Mouse (Mus musculus): Measurements from ENCODE around the gene Gm13279.
"Not testable (repeated sequence)": the region's sequence is repeated elsewhere in the genome, so short reads cannot be mapped to it uniquely, and the experiment has no call there.

DNA sequence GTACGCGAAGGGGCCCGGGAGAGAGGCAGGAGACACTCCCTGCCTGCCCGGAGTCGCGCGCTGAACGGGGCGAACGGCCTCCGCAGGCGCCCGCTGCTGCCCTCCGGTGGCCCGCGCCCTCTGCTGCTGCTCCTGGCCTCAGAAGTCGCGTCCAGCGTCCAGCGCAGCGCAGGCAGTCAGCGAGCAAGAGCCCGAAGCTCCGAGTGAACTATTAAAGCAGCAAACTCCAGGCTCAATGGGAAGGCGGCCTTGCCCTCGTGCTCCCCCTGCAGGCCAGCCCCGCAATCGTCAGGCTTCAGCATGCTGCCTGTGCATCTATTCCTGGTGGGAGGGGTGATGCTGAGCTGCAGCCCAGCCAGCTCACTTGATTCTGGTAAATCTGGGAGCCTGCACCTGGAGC is 5.9 kb upstream of the Gm13279 start, which contains the start of gene Gm13278:
- not testable (repeated sequence) for TF ChIP-seq CHD2 (IDR thresholded peaks at IDR 0.05; ENCODE audit: low read length); ZNF384 (IDR thresholded peaks at IDR 0.05; ENCODE audit: low read depth, low read length); CTCF (IDR thresholded peaks at IDR 0.05 in 2 of 3, conservative IDR thresholded peaks at IDR 0.05 in 1 of 3; ENCODE audit: control insufficient read depth in 1 of 3, insufficient read depth in 1 of 3, low read depth in 2 of 3, low read length in 3 of 3, poor library complexity in 1 of 3, severe bottlenecking in 1 of 3); GABPA (IDR thresholded peaks at IDR 0.05; ENCODE audit: low read depth, low read length); RCOR1 (IDR thresholded peaks at IDR 0.05; ENCODE audit: low read depth, low read length); NELFE (IDR thresholded peaks at IDR 0.05; ENCODE audit: low read depth, low read length); POLR2A (IDR thresholded peaks at IDR 0.05; ENCODE audit: control insufficient read depth in 1 of 2, insufficient read depth in 1 of 2, low read depth in 1 of 2, low read length in 2 of 2, poor library complexity in 1 of 2); EP300 (IDR thresholded peaks at IDR 0.05; ENCODE audit: low read depth in 1 of 2, low read length in 2 of 2); MAFK (IDR thresholded peaks at IDR 0.05; ENCODE audit: borderline replicate concordance, low read depth, low read length); SMC3 (IDR thresholded peaks at IDR 0.05; ENCODE audit: low read depth, low read length)
